Mouse (Mus musculus): ENCODE results near the gene H2-Ab1. TPM values are rescaled to one million over a fixed set of nuclear protein-coding genes. Genes with fewer than 3 reads are reported as not detected.

Gene H2-Ab1
- polyA plus RNA-seq, 1 experiment from 2014 or later: 53.9 TPM

GRCm38 (mm10) chr17:34294249-34294648 lies 36.8 kb downstream of the H2-Ab1 start:
- no peak overlapping the region for H3K9ac ChIP-seq (ENCODE audit: low read depth, low read length)
- H3K27ac ChIP-seq (ENCODE audit: low read depth, low read length): no peak overlapping the region
- H3K27me3 ChIP-seq (replicated peaks; ENCODE audit: control insufficient read depth, insufficient read depth, low read length): no peaks in the 10 kb centered on the region
- no peaks in the 10 kb centered on the region for H3K9me3 ChIP-seq (ENCODE audit: control insufficient read depth)
- H3K4me1 ChIP-seq (replicated peaks; ENCODE audit: control insufficient read depth, insufficient read depth, low read length): no peaks in the 10 kb centered on the region
- H3K4me3 ChIP-seq (ENCODE audit: low read depth, low read length): no peak overlapping the region
- no peak overlapping the region for H3K4me2 ChIP-seq (replicated peaks; ENCODE audit: low read depth)
- no peak for ATAC-seq
- H3K36me3 ChIP-seq (ENCODE audit: control insufficient read depth, insufficient read depth): no peaks in the 10 kb centered on the region
- no peak for TF ChIP-seq CTCF (IDR thresholded peaks at IDR 0.05; ENCODE audit: low read depth)
- WGBS: 68% methylated on average over 4 of the region's 4 CpGs

- Histone ChIP-seq H3K27me3 (replicated peaks; ENCODE audit: control insufficient read depth, insufficient read depth, low read length) (no peaks in the 10 kb centered on the region), H3K27ac (ENCODE audit: low read depth, low read length) (no peak overlapping the region), H3K4me2 (replicated peaks; ENCODE audit: low read depth) (no peak overlapping the region), H3K4me1 (replicated peaks; ENCODE audit: control insufficient read depth, insufficient read depth, low read length) (no peaks in the 10 kb centered on the region), H3K36me3 (ENCODE audit: control insufficient read depth, insufficient read depth) (no peaks in the 10 kb centered on the region), H3K9me3 (ENCODE audit: control insufficient read depth) (no peaks in the 10 kb centered on the region), H3K9ac (ENCODE audit: low read depth, low read length) (no peak overlapping the region), H3K4me3 (ENCODE audit: low read depth, low read length) (no peak overlapping the region)
- TF ChIP-seq CTCF (IDR thresholded peaks at IDR 0.05; ENCODE audit: low read depth): no peak
- ATAC-seq: no peak
Measured at GRCm38 (mm10) chr17:34295307-34295706, 37.8 kb downstream of the H2-Ab1 start.

GRCm38 (mm10) chr17:34295891-34296794 lies 38.7 kb downstream of the H2-Ab1 start:
- WGBS: 25% methylated on average over 23 of the region's 23 CpGs
- Histone ChIP-seq H3K4me1 (replicated peaks; ENCODE audit: control insufficient read depth, insufficient read depth, low read length) (no peaks in the 10 kb centered on the region), H3K4me2 (replicated peaks; ENCODE audit: low read depth) (peak overlapping the region; percentile 56), H3K27me3 (replicated peaks; ENCODE audit: control insufficient read depth, insufficient read depth, low read length) (no peaks in the 10 kb centered on the region), H3K9me3 (ENCODE audit: control insufficient read depth) (no peaks in the 10 kb centered on the region), H3K36me3 (ENCODE audit: control insufficient read depth, insufficient read depth) (no peaks in the 10 kb centered on the region), H3K9ac (ENCODE audit: low read depth, low read length) (no peak overlapping the region), H3K27ac (ENCODE audit: low read depth, low read length) (no peak overlapping the region), H3K4me3 (ENCODE audit: low read depth, low read length) (no peak overlapping the region)
- peak; percentile 42; the same call in 1 of the 2 replicates for ATAC-seq
- TF ChIP-seq CTCF (IDR thresholded peaks at IDR 0.05; ENCODE audit: low read depth): no peak

GRCm38 (mm10) chr17:34299356-34299755 lies 41.9 kb downstream of the H2-Ab1 start:
- 83% methylated on average over 3 of the region's 3 CpGs for WGBS
- Histone ChIP-seq H3K9ac (ENCODE audit: low read depth, low read length) (no peak overlapping the region), H3K27ac (ENCODE audit: low read depth, low read length) (no peak overlapping the region), H3K27me3 (replicated peaks; ENCODE audit: control insufficient read depth, insufficient read depth, low read length) (no peaks in the 10 kb centered on the region), H3K4me2 (replicated peaks; ENCODE audit: low read depth) (no peak overlapping the region), H3K4me3 (ENCODE audit: low read depth, low read length) (no peak overlapping the region), H3K4me1 (replicated peaks; ENCODE audit: control insufficient read depth, insufficient read depth, low read length) (no peaks in the 10 kb centered on the region), H3K9me3 (ENCODE audit: control insufficient read depth) (no peaks in the 10 kb centered on the region), H3K36me3 (ENCODE audit: control insufficient read depth, insufficient read depth) (no peaks in the 10 kb centered on the region)
- no peak for ATAC-seq
- no peak for TF ChIP-seq CTCF (IDR thresholded peaks at IDR 0.05; ENCODE audit: low read depth)

DNA sequence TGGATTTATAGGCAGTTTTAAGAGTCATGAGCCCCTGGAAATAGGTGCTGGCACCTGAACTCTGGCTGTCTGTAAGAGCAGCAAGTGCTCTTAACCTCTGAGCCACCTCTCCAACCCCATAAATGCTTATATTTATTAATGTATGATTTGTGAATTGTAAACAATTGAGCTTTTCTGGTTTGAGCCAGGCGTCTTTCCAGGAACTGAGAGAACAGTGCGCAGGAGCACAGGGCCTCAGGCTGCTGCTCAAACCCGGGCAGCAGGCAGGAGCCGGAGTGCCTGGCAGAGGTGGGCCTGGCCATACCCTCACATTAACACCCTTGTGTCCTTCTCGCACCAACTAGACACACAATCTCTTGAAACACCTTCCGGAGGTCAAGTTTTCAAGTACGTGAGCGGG lies 42.6 kb downstream of the H2-Ab1 start:
- no peaks in the 10 kb centered on the region for H3K27me3 ChIP-seq (replicated peaks; ENCODE audit: control insufficient read depth, insufficient read depth, low read length)
- no peak for TF ChIP-seq CTCF (IDR thresholded peaks at IDR 0.05; ENCODE audit: low read depth)
- no peak overlapping the region for H3K4me3 ChIP-seq (ENCODE audit: low read depth, low read length)
- no peak overlapping the region for H3K9ac ChIP-seq (ENCODE audit: low read depth, low read length)
- WGBS: 73% methylated on average over 8 of the region's 8 CpGs
- H3K4me2 ChIP-seq (replicated peaks; ENCODE audit: low read depth): no peak overlapping the region
- no peaks in the 10 kb centered on the region for H3K9me3 ChIP-seq (ENCODE audit: control insufficient read depth)
- H3K4me1 ChIP-seq (replicated peaks; ENCODE audit: control insufficient read depth, insufficient read depth, low read length): no peaks in the 10 kb centered on the region
- H3K36me3 ChIP-seq (ENCODE audit: control insufficient read depth, insufficient read depth): no peaks in the 10 kb centered on the region
- no peak for ATAC-seq
- no peak overlapping the region for H3K27ac ChIP-seq (ENCODE audit: low read depth, low read length)

DNA sequence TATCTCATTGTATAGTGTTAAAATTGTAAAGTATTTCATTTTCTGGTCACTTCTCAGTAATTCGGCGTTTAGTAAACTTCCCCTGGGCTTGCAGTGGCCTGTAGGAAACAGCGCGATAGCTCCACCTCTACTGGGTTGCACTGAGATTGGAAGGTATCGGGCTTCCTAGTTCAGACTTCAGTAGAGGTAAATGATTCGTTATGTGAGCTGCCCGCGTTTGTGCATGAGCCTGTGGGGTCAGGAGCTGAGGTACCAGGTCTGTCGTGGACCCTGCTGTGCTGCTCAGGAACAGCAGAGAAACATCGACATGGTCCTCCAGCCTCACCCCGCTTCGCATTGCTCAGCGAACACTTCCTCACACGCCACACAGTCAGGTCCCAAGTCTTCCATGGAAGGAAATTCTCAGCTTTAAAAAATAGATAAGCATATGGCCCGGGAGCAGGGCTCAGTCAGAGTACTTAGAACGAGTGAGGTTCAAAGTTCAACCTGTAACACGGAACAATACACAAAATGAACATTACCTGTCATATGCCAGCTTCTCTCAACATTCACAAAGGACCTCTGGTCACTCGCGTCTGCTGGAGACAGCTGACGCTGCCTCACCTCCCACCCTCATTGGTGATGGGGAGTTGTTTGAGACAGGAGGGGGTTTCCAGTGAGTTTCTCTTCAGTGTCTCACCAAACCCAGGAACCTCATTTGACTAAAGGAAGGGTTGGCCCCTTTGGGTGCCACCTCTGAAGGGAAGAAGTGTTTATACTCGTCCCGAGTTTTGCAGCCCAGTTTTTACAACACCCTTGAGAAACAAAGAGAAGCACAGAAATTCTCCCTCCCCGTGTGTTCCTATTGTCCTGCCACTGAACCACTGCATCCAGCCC lies 43.4 kb downstream of the H2-Ab1 start:
- no peaks in the 10 kb centered on the region for H3K27me3 ChIP-seq (replicated peaks; ENCODE audit: control insufficient read depth, insufficient read depth, low read length)
- WGBS: 46% methylated on average over 23 of the region's 23 CpGs
- peak overlapping the region; percentile 9; the same call in 1 of the 2 replicates for H3K4me3 ChIP-seq (ENCODE audit: low read depth, low read length)
- no peaks in the 10 kb centered on the region for H3K36me3 ChIP-seq (ENCODE audit: control insufficient read depth, insufficient read depth)
- H3K4me1 ChIP-seq (replicated peaks; ENCODE audit: control insufficient read depth, insufficient read depth, low read length): no peaks in the 10 kb centered on the region
- TF ChIP-seq CTCF (IDR thresholded peaks at IDR 0.05; ENCODE audit: low read depth): no peak
- peak overlapping the region; percentile 79 for H3K27ac ChIP-seq (ENCODE audit: low read depth, low read length)
- peak overlapping the region; percentile 47 for H3K4me2 ChIP-seq (replicated peaks; ENCODE audit: low read depth)
- no peak overlapping the region for H3K9ac ChIP-seq (ENCODE audit: low read depth, low read length)
- ATAC-seq: peak; percentile 86
- H3K9me3 ChIP-seq (ENCODE audit: control insufficient read depth): no peaks in the 10 kb centered on the region

Measured in intestine, postnatal 0 days (tissue).